Mouse (Mus musculus) intestine, embryonic 15.5 days (tissue): ENCODE results near the gene Elob. TPM values are rescaled to one million over a fixed set of nuclear protein-coding genes. Genes with fewer than 3 reads are reported as not detected.

Experiments
- ATAC-seq: fragments of 200-750 bp; cut with Nextera tagmentation; 2 replicates; pipeline ENCODE4 v1.8.0; 2017; ENCODE audit warnings: moderate TSS enrichment, moderate library complexity
- H3K27ac ChIP-seq: fragments of 300-500 bp; sonication (generic); 2 replicates; pipeline ENCODE4 v1.5.1; 2015; ENCODE audit warnings: mild to moderate bottlenecking, inconsistent platforms
- H3K27me3 ChIP-seq: fragments of 300-500 bp; sonication (generic); replicated peaks from 2 replicates; pipeline ENCODE4 v1.6.1; 2015; ENCODE audit warnings: inconsistent platforms
- H3K36me3 ChIP-seq: fragments of 300-500 bp; sonication (generic); 2 replicates; pipeline ENCODE4 v1.6.1; 2015; ENCODE audit warnings: inconsistent platforms
- H3K4me1 ChIP-seq: fragments of 300-500 bp; sonication (generic); replicated peaks from 2 replicates; pipeline ENCODE4 v1.6.1; 2015; ENCODE audit warnings: inconsistent platforms
- H3K4me2 ChIP-seq: fragments of 300-500 bp; sonication (generic); replicated peaks from 2 replicates; pipeline ENCODE4 v1.6.1; 2015; ENCODE audit warnings: mild to moderate bottlenecking, inconsistent platforms
- H3K4me3 ChIP-seq: fragments of 300-500 bp; sonication (generic); replicated peaks from 2 replicates; pipeline ENCODE4 v1.5.1; 2015; ENCODE audit warnings: inconsistent platforms
- H3K9ac ChIP-seq: fragments of 300-500 bp; sonication (generic); 2 replicates; pipeline ENCODE4 v1.6.1; 2015; ENCODE audit warnings: inconsistent platforms
- H3K9me3 ChIP-seq: fragments of 300-500 bp; sonication (generic); 2 replicates; pipeline ENCODE4 v1.6.1; 2016; ENCODE audit warnings: inconsistent platforms
- WGBS: fragments of 180-500 bp; shearing (Covaris S2); methylation state at CpG from one replicate; pipeline ENCODE4 v1.1.7; 2015; 5-methylcytosine and 5-hydroxymethylcytosine counted together
- polyA plus RNA-seq: library from polyadenylated mRNA; unstranded; fragments of >200 nt; fragmentation: Nextera tagmentation; extraction: Ambion mirVana; gene quantifications from 2 replicates; pipeline ENCODE4 v1.2.1, GENCODE M21; 2015

The Elob gene
- 939 and 946 TPM in 2 replicates for polyA plus RNA-seq

DNA sequence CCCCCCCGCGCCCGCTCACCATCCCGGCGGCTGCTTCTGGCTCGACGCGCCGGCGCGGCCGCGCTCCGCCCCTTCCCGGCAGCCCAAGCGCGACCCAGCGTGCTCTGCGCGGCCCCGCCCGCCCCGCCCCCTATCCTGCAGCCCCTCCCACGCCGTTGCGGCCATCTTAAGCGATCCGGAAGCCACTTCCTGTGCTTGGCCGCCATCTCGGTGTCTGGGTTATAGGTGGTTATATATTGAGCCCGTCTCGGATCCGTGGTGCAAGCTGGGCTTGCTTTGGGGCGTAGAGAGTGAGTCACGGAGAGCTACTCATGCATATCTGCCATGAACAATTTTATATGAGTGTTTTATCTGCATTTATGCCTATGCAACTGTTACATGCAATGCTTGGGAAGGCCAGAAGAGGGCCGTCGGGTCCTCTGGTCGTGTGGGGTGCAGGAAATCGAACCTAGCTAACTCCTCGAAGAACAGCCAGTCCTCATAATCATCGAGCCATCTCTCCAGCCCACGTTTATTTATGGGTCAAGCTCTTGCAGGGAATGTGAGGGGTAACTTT lies at the start of gene Elob:
Gene Elob, minus strand, starts transcription at position 73 of the 556 bp plus-strand sequence.
- Histone ChIP-seq H3K4me2 (peak within 1 kb of the TSS; percentile 66), H3K4me3 (peak within 1 kb of the TSS; percentile 74), H3K9me3 (no peaks in the 10 kb centered on the region), H3K36me3 (peaks cover 18% of the 10 kb centered on the region), H3K27me3 (peaks cover 7% of the 10 kb centered on the region), H3K27ac (peak within 1 kb of the TSS; percentile 91), H3K9ac (peak within 1 kb of the TSS; percentile 73), H3K4me1 (peaks cover 5% of the 10 kb centered on the region)
- peak; percentile 98 for ATAC-seq
- WGBS = under 1% methylated on average over 28 of the region's 42 CpGs

DNA sequence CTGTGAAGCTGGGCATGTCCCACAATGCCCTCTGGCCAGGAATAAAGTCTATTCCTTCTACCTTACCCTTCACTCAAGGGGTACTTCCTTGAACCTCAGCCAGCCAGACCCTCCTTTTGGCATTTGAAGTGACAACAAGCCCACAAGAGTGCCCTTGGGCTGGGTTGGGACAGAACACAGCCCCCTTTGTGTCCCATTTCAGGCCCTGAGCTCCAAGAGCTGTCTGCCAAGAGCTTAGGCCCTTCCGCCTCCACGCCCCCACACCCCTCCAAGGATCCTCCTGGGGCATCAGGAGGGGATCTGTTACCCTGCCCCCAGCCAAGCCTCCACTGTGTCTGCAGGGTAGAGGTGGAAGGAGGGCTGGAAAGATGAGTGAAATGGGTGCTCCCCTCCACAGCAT lies 48.2 kb upstream of the Elob start:
- Histone ChIP-seq H3K27me3 (no peaks in the 10 kb centered on the region), H3K36me3 (no peaks in the 10 kb centered on the region), H3K9me3 (no peaks in the 10 kb centered on the region), H3K4me3 (no peak overlapping the region), H3K27ac (0 out of 2 replicates have a peak overlapping the region, but pooled peaks have one; percentile 9), H3K4me1 (peaks cover 3% of the 10 kb centered on the region; the same call in 1 of the 2 replicates), H3K9ac (no peak overlapping the region), H3K4me2 (no peak overlapping the region)
- WGBS = 88% methylated on average over 2 of the region's 2 CpGs
- ATAC-seq = no peak

DNA sequence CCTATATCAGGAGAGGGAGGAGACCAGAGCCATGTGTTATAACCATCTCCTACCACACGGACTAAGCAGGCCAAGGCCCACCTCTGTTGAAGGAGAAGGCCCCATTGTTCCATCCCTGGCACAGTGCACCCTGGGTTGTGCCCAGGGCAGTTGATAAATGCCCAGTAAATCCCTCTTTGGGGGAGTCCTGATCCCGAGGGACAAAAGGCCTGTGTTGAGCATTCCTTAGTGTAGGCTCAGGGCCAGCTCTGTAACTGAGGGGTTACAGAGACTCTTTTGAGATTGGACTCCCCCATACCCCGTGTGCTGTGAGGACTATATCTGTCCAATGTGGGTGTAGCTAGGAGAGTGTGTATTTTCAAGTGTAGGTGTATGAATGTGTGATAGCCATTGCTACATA lies 47.8 kb upstream of the Elob start:
- peaks cover 3% of the 10 kb centered on the region; the same call in 1 of the 2 replicates for H3K4me1 ChIP-seq
- H3K4me2 ChIP-seq = no peak overlapping the region
- no peak overlapping the region for H3K9ac ChIP-seq
- no peak for ATAC-seq
- no peaks in the 10 kb centered on the region for H3K36me3 ChIP-seq
- no peak overlapping the region for H3K4me3 ChIP-seq
- no peak overlapping the region for H3K27ac ChIP-seq
- 56% methylated on average over 3 of the region's 3 CpGs for WGBS
- no peaks in the 10 kb centered on the region for H3K27me3 ChIP-seq
- no peaks in the 10 kb centered on the region for H3K9me3 ChIP-seq

DNA sequence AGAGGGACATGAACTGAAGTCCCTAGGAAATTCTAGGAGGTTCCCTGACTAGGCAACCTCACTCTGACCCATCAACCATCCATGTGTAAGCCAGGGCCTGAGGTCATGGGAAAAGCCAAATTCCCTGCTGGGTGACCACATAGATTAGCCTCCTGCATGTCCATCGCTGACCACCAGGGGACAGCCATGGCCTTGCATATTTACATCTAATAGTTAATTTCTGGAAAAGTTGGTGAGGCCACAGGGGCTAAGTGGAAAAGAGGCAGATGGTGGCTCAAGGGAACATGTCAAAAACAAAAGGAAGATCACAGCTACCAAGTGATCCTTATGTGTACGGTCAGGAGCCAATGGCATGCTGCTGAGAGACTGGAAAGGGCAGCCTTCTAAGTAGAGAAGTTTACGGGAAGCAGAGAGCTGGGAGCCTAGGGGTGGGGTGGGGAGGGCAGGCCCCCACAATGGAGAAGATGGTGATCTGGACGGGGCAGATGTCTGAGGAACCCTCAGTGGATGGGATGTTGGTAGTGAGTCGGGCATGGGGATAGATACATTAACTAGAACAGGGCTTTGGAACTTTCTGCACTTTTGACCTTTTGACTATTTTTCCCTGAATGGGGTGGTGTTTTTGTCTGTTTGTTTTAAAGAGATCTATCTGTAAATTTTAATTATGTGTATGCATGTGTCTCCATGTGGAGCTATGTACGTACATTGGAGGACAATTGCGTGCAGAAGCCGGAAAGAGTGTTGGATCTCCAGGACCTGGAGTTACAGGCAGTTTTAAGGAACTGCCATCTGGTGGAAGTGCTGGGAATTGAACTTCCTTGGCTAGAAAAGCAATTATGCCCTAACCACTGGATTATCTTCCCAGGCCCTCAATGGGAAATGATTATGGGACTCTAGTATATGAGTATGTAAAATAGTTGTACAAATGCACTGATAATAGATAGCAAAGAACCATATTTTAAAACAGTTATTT lies 45.2 kb upstream of the Elob start:
- 39% methylated on average over 8 of the region's 8 CpGs for WGBS

DNA sequence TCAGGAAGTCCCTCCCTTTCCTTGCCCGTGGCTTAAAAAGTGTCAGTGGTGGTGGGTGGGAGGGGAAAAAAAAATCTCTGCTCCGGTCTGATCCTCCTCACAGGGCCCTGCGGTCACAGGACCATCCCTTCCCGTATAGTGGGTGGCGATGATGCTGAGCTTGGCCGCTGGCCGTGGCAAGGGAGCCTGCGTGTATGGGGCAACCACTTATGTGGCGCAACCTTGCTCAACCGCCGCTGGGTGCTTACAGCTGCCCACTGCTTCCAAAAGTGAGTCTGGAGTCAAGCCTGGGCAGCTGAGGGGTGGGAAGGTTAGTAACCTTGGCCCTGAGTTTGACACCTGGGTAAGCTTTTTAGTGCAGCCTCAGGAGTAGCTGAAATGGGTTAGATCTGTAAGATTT lies 39.6 kb upstream of the Elob start:
- Histone ChIP-seq H3K4me3 (no peak overlapping the region), H3K9ac (no peak overlapping the region), H3K27me3 (no peaks in the 10 kb centered on the region), H3K4me2 (no peak overlapping the region), H3K9me3 (no peaks in the 10 kb centered on the region), H3K27ac (no peak overlapping the region), H3K36me3 (no peaks in the 10 kb centered on the region), H3K4me1 (no peaks in the 10 kb centered on the region)
- WGBS = 95% methylated on average over 11 of the region's 11 CpGs
- ATAC-seq = no peak

More for the DNA sequence above, 45.2 kb upstream of the Elob start:
- Histone ChIP-seq H3K27ac (no peak overlapping the region), H3K36me3 (no peaks in the 10 kb centered on the region), H3K9me3 (no peaks in the 10 kb centered on the region), H3K9ac (no peak overlapping the region), H3K4me2 (no peak overlapping the region), H3K27me3 (no peaks in the 10 kb centered on the region), H3K4me3 (no peak overlapping the region), H3K4me1 (peaks cover 3% of the 10 kb centered on the region; the same call in 1 of the 2 replicates)
- peak; percentile 53 for ATAC-seq

DNA sequence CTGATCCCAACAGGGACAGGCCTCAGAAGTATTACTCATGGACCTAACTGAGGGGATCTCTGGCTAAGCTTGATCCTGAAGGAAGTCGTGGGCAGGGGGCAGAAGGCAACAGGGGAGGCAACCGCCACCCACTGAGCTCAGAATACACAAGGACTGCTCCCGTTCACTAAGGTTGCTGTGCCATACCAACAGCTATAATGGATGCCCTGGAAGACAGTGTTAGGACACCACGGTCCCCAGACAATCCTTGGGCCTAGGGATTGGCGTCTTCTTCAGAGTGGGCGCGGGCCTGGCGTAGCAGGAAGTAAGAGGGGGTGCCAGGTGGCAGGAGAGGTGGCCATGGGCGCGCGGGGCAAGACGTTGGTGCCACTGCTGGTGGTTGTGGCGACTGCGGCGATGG lies 38.8 kb upstream of the Elob start, which contains the start of gene Prss21:
Gene Prss21, plus strand, starts transcription at position 301 of the 400 bp plus-strand sequence.
- Histone ChIP-seq H3K9me3 (no peaks in the 10 kb centered on the region), H3K36me3 (no peaks in the 10 kb centered on the region), H3K27me3 (no peaks in the 10 kb centered on the region), H3K4me1 (no peaks in the 10 kb centered on the region), H3K4me2 (no peak within 1 kb of the TSS), H3K27ac (no peak within 1 kb of the TSS), H3K4me3 (no peak within 1 kb of the TSS), H3K9ac (no peak within 1 kb of the TSS)
- no peak for ATAC-seq
- 86% methylated on average over 15 of the region's 15 CpGs for WGBS

DNA sequence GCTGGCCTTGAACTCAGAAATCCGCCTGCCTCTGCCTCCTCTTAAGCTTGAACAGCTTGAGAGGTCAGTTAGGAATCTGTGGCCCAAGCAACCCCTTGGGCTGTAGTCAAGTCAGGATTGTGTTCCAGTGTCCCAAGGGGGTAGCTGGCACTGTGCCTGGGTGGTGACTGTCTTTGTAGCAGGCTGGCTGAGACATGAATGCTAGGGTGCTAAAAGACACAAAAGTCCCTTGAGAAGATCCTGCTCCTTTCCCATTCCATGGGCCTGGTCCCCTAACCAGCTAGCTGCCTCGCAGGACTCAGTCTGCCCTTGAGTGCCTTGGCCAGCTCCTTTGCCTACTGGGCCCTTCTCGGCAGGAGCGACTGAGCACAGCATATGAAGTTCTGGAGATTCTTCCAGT lies 34.0 kb upstream of the Elob start:
- Histone ChIP-seq H3K4me3 (no peak overlapping the region), H3K27me3 (no peaks in the 10 kb centered on the region), H3K36me3 (no peaks in the 10 kb centered on the region), H3K4me1 (no peaks in the 10 kb centered on the region), H3K27ac (no peak overlapping the region), H3K9ac (no peak overlapping the region), H3K4me2 (no peak overlapping the region), H3K9me3 (no peaks in the 10 kb centered on the region)
- WGBS = 84% methylated on average over 4 of the region's 4 CpGs
- no peak for ATAC-seq

DNA sequence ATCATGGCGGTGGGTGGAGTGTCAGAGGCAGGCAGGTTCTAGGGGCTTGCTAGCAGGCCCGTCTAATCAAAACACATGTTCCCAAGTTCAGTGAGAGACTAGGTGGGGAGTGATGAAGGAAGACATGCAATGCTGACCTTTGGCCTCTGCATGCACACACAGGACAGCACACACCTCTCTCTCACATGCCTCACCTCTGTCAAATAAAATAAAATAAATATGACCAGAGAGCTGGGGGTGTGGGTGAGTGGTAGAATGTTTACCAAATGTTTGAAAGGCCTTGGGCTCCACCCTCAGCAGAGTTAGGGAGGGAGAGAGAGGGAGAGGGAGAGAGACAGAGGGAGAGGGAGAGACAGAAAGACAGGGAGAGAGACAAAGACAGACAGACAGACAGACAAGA lies 29.0 kb upstream of the Elob start:
- ATAC-seq = peak; percentile 55

DNA sequence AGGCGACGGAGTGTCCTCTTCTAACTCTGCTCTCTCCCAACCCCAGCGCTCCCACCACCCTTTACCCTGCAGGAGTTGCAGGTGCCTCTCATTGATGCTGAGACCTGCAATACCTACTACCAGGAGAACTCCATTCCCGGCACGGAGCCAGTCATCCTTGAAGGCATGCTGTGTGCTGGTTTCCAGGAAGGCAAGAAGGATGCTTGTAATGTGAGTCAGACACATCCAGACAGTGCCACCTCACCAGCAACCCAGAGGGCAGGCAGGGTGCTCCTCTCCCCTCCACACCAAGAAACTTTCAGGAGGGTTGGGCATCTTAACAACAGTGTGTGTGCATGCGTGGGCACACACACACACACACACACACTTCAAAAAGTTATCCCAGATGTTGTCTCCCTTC lies 28.3 kb upstream of the Elob start:
- Histone ChIP-seq H3K9ac (no peak overlapping the region), H3K27me3 (no peaks in the 10 kb centered on the region), H3K4me2 (no peak overlapping the region), H3K4me1 (no peaks in the 10 kb centered on the region), H3K36me3 (no peaks in the 10 kb centered on the region), H3K9me3 (no peaks in the 10 kb centered on the region), H3K4me3 (no peak overlapping the region), H3K27ac (no peak overlapping the region)
- no peak for ATAC-seq
- 87% methylated on average over 6 of the region's 6 CpGs for WGBS

More for the DNA sequence above, 29.0 kb upstream of the Elob start:
- no peak overlapping the region for H3K4me3 ChIP-seq
- H3K36me3 ChIP-seq = no peaks in the 10 kb centered on the region
- H3K4me2 ChIP-seq = no peak overlapping the region
- H3K9me3 ChIP-seq = no peaks in the 10 kb centered on the region
- H3K27me3 ChIP-seq = no peaks in the 10 kb centered on the region
- H3K4me1 ChIP-seq = no peaks in the 10 kb centered on the region
- no peak overlapping the region for H3K27ac ChIP-seq
- H3K9ac ChIP-seq = no peak overlapping the region
- WGBS = 53% methylated on average over 2 of the region's 2 CpGs

DNA sequence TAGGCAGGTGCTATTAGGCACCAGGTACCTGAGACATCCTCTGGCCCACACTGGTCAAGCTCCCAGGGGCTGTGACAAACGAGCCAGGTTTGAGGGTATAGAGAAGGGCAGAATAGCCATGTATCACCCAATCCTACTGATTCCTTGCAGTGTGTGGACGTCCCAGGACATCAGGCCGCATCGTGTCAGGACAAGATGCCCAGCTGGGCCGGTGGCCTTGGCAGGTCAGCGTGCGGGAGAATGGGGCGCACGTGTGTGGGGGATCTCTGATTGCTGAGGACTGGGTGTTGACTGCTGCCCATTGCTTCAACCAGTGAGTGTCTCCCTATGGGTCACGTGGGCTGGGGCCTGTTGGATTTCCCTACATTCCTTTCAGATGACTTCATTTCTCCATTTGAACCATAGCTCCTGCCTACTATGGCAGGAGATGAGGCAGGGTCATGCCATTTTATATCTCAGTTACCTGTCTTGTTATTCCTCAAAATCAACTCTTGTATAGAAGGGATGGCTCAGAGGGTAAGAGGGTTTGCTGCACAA lies 25.4 kb upstream of the Elob start:
- 83% methylated on average over 10 of the region's 10 CpGs for WGBS
- Histone ChIP-seq H3K27ac (no peak overlapping the region), H3K9me3 (no peaks in the 10 kb centered on the region), H3K4me1 (no peaks in the 10 kb centered on the region), H3K36me3 (no peaks in the 10 kb centered on the region), H3K9ac (no peak overlapping the region), H3K4me2 (0 out of 2 replicates have a peak overlapping the region, but pooled peaks have one; percentile 5), H3K4me3 (no peak overlapping the region), H3K27me3 (no peaks in the 10 kb centered on the region)
- no peak for ATAC-seq

DNA sequence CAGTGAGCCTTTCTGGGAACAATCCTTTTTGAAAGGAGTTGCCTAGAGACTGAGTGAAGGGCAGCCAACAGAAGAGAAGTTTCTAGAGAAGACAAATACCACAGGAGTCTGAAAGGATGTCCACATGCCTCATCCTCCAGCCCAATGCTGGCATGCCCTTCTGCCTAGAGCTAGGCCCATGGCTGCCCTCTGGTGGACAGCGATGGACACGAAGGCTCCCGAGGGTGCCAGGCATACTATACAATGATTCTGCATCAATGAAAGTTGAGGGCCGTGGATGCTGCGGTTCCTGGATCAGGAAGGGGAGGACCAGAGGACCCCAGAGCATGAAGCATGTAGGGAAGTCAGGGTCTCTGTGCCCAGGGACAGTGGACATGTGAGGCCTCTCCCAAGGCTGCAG lies 24.4 kb upstream of the Elob start:
- no peak overlapping the region; the same call in 1 of the 2 replicates for H3K27ac ChIP-seq
- H3K36me3 ChIP-seq = no peaks in the 10 kb centered on the region
- ATAC-seq = peak; percentile 30; the same call in 1 of the 2 replicates
- WGBS = 33% methylated on average over 5 of the region's 5 CpGs
- H3K4me3 ChIP-seq = no peak overlapping the region
- no peaks in the 10 kb centered on the region for H3K9me3 ChIP-seq
- H3K9ac ChIP-seq = no peak overlapping the region
- H3K4me1 ChIP-seq = no peaks in the 10 kb centered on the region
- no peaks in the 10 kb centered on the region for H3K27me3 ChIP-seq
- no peak overlapping the region for H3K4me2 ChIP-seq
